Mouse (Mus musculus) intestine, embryonic 15.5 days (tissue): Measurements from ENCODE around the gene Parm1. TPM values are rescaled to one million over a fixed set of nuclear protein-coding genes. Genes with fewer than 3 reads are reported as not detected.

Experiments used
- ATAC-seq: fragments of 200-750 bp; cut with Nextera tagmentation; 2 replicates; pipeline ENCODE4 v1.8.0; 2017; ENCODE audit warnings: moderate TSS enrichment, moderate library complexity
- H3K27ac ChIP-seq: fragments of 300-500 bp; sonication (generic); 2 replicates; pipeline ENCODE4 v1.5.1; 2015; ENCODE audit warnings: mild to moderate bottlenecking, inconsistent platforms
- H3K27me3 ChIP-seq: fragments of 300-500 bp; sonication (generic); replicated peaks from 2 replicates; pipeline ENCODE4 v1.6.1; 2015; ENCODE audit warnings: inconsistent platforms
- H3K36me3 ChIP-seq: fragments of 300-500 bp; sonication (generic); 2 replicates; pipeline ENCODE4 v1.6.1; 2015; ENCODE audit warnings: inconsistent platforms
- H3K4me1 ChIP-seq: fragments of 300-500 bp; sonication (generic); replicated peaks from 2 replicates; pipeline ENCODE4 v1.6.1; 2015; ENCODE audit warnings: inconsistent platforms
- H3K4me2 ChIP-seq: fragments of 300-500 bp; sonication (generic); replicated peaks from 2 replicates; pipeline ENCODE4 v1.6.1; 2015; ENCODE audit warnings: mild to moderate bottlenecking, inconsistent platforms
- H3K4me3 ChIP-seq: fragments of 300-500 bp; sonication (generic); replicated peaks from 2 replicates; pipeline ENCODE4 v1.5.1; 2015; ENCODE audit warnings: inconsistent platforms
- H3K9ac ChIP-seq: fragments of 300-500 bp; sonication (generic); 2 replicates; pipeline ENCODE4 v1.6.1; 2015; ENCODE audit warnings: inconsistent platforms
- H3K9me3 ChIP-seq: fragments of 300-500 bp; sonication (generic); 2 replicates; pipeline ENCODE4 v1.6.1; 2016; ENCODE audit warnings: inconsistent platforms
- WGBS: fragments of 180-500 bp; shearing (Covaris S2); methylation state at CpG from one replicate; pipeline ENCODE4 v1.1.7; 2015; 5-methylcytosine and 5-hydroxymethylcytosine counted together
- polyA plus RNA-seq: library from polyadenylated mRNA; unstranded; fragments of >200 nt; fragmentation: Nextera tagmentation; extraction: Ambion mirVana; gene quantifications from 2 replicates; pipeline ENCODE4 v1.2.1, GENCODE M21; 2015

Gene Parm1
- polyA plus RNA-seq, 1 experiment from 2014 or later = 22.1 TPM

DNA sequence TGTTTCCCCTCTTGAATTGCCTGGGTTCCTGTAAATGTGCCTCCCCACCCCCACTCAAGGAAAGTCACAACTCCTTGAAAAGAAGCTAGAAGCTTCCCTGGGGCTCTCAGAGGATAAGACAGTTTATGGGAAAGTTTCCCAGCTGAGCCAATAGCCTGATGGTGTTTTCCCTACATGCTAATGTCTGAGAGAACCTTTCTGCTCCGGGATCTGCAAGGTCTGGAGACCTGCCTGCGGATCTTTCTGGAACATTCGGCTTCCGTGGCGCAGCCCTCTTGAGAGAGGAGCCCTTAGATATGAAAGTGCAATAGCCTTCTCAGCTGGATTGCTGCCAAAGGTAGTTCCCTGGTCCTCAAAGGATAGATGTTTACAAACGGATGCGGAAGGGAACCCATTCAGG is 1.5 kb downstream of the Parm1 start:
- Histone ChIP-seq H3K4me2 (peak overlapping the region; percentile 94), H3K9me3 (no peaks in the 10 kb centered on the region), H3K36me3 (no peaks in the 10 kb centered on the region), H3K4me1 (peaks cover 15% of the 10 kb centered on the region), H3K27ac (no peak overlapping the region), H3K9ac (peak overlapping the region; percentile 50; the same call in 1 of the 2 replicates), H3K27me3 (no peaks in the 10 kb centered on the region), H3K4me3 (peak overlapping the region; percentile 61)
- ATAC-seq = peak; percentile 61
- WGBS = 5% methylated on average over 7 of the region's 7 CpGs

- H3K4me1 ChIP-seq = peaks cover 15% of the 10 kb centered on the region
- 30% methylated on average over 4 of the region's 4 CpGs for WGBS
- H3K9ac ChIP-seq = peak overlapping the region; percentile 15; the same call in 1 of the 2 replicates
- H3K27me3 ChIP-seq = no peaks in the 10 kb centered on the region
- H3K4me2 ChIP-seq = peak overlapping the region; percentile 94
- H3K4me3 ChIP-seq = peak overlapping the region; percentile 12; the same call in 1 of the 2 replicates
- no peaks in the 10 kb centered on the region for H3K36me3 ChIP-seq
- ATAC-seq = peak; percentile 28; the same call in 1 of the 2 replicates
- H3K9me3 ChIP-seq = no peaks in the 10 kb centered on the region
- H3K27ac ChIP-seq = no peak overlapping the region
Observed at GRCm38 (mm10) chr5:91519521-91519920, 2.1 kb downstream of the Parm1 start.

DNA sequence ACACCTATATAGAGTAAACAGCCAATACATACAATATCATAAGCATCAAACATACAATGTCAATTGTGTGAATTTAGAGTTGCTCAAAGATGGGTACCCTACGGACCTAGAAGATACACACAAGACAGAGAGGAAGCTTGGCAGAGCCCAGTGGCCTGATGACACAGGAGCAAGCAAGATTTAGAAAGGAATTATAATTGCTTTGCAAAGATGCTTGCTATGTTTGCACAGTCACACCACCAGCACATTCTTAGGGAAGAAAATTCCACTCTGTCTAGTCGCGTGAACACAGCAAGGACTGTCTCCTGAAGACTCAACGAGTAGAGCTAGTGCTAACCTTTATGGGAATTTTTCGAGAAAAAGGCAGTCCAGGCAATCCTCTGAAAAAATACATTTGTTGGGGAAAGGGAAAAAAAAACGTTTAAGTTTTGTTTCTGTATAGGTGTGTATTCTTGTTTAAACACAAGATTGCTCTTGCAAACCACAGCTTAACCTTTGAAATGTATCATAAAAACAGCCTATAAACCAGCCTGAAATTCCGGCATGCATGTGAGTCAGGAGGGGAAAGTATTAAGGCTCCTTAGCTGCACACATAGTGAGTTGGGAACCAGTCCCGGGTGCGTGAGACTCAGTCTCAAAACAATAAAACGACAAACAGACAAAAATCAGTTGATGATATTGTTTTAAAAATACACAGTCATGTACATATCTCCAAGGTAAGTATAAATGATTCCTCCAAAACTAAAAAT is 15.5 kb downstream of the Parm1 start:
- no peaks in the 10 kb centered on the region for H3K4me1 ChIP-seq
- H3K9ac ChIP-seq = no peak overlapping the region
- H3K36me3 ChIP-seq = no peaks in the 10 kb centered on the region
- ATAC-seq = peak; percentile 82
- H3K4me2 ChIP-seq = no peak overlapping the region
- no peak overlapping the region for H3K27ac ChIP-seq
- WGBS = 57% methylated on average over 10 of the region's 10 CpGs
- H3K4me3 ChIP-seq = no peak overlapping the region
- no peaks in the 10 kb centered on the region for H3K27me3 ChIP-seq
- H3K9me3 ChIP-seq = no peaks in the 10 kb centered on the region

GRCm38 (mm10) chr5:91559071-91559610 is 41.7 kb downstream of the Parm1 start:
- H3K27ac ChIP-seq = no peak overlapping the region
- no peaks in the 10 kb centered on the region for H3K9me3 ChIP-seq
- H3K4me2 ChIP-seq = no peak overlapping the region
- no peak overlapping the region for H3K4me3 ChIP-seq
- ATAC-seq = no peak
- H3K4me1 ChIP-seq = 0 out of 2 replicates have a peak, but pooled peaks cover 6% of the 10 kb centered on the region
- no peaks in the 10 kb centered on the region for H3K36me3 ChIP-seq
- WGBS = 70% methylated on average over 7 of the region's 7 CpGs
- H3K27me3 ChIP-seq = no peaks in the 10 kb centered on the region
- no peak overlapping the region for H3K9ac ChIP-seq

DNA sequence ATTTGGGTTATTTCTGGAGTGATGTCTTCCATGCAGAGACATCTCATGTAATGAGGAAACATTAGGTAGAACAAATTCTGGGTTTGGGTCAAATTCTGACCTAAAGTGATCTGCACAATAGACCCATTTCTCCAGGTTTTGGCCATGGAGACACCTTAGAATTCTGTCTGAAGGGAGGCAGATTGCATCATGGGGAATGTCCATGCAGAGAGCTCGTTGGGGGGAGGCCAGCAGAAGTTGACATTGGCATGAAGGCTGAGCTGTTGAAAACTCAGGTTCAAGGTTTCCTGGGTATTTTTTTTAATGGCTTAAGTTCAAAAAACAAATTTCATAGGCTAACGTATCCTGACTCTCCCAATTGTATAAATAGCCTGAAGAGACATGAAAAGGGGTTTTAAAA is 42.3 kb downstream of the Parm1 start:
- no peak overlapping the region for H3K4me2 ChIP-seq
- ATAC-seq = no peak
- H3K9me3 ChIP-seq = no peaks in the 10 kb centered on the region
- H3K27me3 ChIP-seq = no peaks in the 10 kb centered on the region
- H3K4me3 ChIP-seq = no peak overlapping the region
- no peak overlapping the region for H3K9ac ChIP-seq
- 0 out of 2 replicates have a peak, but pooled peaks cover 6% of the 10 kb centered on the region for H3K4me1 ChIP-seq
- H3K36me3 ChIP-seq = no peaks in the 10 kb centered on the region
- WGBS = 53% methylated on average over 2 of the region's 2 CpGs
- no peak overlapping the region for H3K27ac ChIP-seq

- Histone ChIP-seq H3K4me3 (no peak overlapping the region), H3K4me2 (no peak overlapping the region), H3K27ac (no peak overlapping the region), H3K4me1 (peaks cover 9% of the 10 kb centered on the region; the same call in 1 of the 2 replicates), H3K9me3 (no peaks in the 10 kb centered on the region), H3K27me3 (no peaks in the 10 kb centered on the region), H3K36me3 (no peaks in the 10 kb centered on the region), H3K9ac (no peak overlapping the region)
- ATAC-seq = no peak
- WGBS = 89% methylated on average over 3 of the region's 3 CpGs
Observed at GRCm38 (mm10) chr5:91561394-91561793, 44.0 kb downstream of the Parm1 start.

GRCm38 (mm10) chr5:91562486-91562885 is 45.1 kb downstream of the Parm1 start:
- Histone ChIP-seq H3K4me3 (no peak overlapping the region), H3K9ac (no peak overlapping the region), H3K4me1 (peaks cover 15% of the 10 kb centered on the region), H3K36me3 (no peaks in the 10 kb centered on the region), H3K27ac (no peak overlapping the region), H3K4me2 (no peak overlapping the region), H3K27me3 (no peaks in the 10 kb centered on the region), H3K9me3 (no peaks in the 10 kb centered on the region)
- 40% methylated on average over 7 of the region's 7 CpGs for WGBS
- ATAC-seq = no peak

DNA sequence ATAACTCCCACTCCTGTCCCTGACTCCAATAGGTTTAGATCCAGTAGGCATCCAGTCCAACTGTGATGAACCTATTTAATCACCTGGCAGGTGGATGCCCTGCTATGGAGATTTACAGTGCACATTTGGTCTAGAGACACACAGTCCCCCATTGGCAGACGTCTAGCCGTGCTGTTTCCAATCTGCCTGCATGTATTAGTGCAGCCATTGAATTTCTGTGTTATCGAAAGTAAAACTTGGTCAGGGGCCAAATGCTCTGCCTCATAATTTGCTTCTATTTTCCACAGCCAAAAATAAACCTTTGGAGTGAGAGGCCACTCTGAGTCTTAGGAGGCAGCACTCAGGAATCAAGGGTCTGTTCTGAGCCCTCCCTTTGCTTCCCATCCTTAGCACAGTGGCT is 46.6 kb downstream of the Parm1 start:
- H3K27me3 ChIP-seq = no peaks in the 10 kb centered on the region
- H3K36me3 ChIP-seq = no peaks in the 10 kb centered on the region
- H3K9me3 ChIP-seq = no peaks in the 10 kb centered on the region
- H3K27ac ChIP-seq = no peak overlapping the region
- H3K4me1 ChIP-seq = peaks cover 13% of the 10 kb centered on the region
- no peak overlapping the region for H3K4me2 ChIP-seq
- H3K9ac ChIP-seq = no peak overlapping the region
- 34% methylated on average over 3 of the region's 3 CpGs for whole genome bisulfite sequencing
- H3K4me3 ChIP-seq = no peak overlapping the region
- no peak for ATAC-seq

GRCm38 (mm10) chr5:91565458-91565857 is 48.0 kb downstream of the Parm1 start:
- no peak overlapping the region for H3K27ac ChIP-seq
- no peak overlapping the region for H3K4me2 ChIP-seq
- H3K9me3 ChIP-seq = no peaks in the 10 kb centered on the region
- no peak overlapping the region for H3K9ac ChIP-seq
- peaks cover 11% of the 10 kb centered on the region for H3K4me1 ChIP-seq
- no peak overlapping the region for H3K4me3 ChIP-seq
- WGBS = 89% methylated on average over 3 of the region's 3 CpGs
- no peaks in the 10 kb centered on the region for H3K27me3 ChIP-seq
- no peaks in the 10 kb centered on the region for H3K36me3 ChIP-seq
- no peak for ATAC-seq

DNA sequence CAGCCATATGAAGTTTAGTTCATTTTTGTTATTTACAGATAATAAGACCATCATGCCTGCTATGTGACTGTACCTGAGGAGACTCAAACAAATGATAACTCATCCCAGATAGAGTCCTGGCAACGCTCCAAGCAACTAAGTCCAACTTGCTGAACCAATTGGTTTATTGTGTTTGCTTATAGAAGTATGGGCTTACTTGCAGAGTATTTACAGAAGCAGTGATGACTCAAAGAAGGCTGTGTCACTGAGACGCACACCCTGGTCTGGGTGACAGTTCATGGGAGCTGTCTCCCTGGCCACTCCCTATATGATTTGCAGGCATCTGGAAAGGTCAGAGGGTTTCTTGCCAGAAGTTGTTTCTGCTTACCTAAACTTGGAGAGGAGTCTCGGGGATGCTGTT is 49.2 kb downstream of the Parm1 start:
- H3K4me1 ChIP-seq = peaks cover 11% of the 10 kb centered on the region
- no peaks in the 10 kb centered on the region for H3K27me3 ChIP-seq
- H3K9ac ChIP-seq = no peak overlapping the region
- no peaks in the 10 kb centered on the region for H3K9me3 ChIP-seq
- no peaks in the 10 kb centered on the region for H3K36me3 ChIP-seq
- 15% methylated on average over 3 of the region's 3 CpGs for WGBS
- ATAC-seq = peak; percentile 93
- no peak overlapping the region for H3K4me3 ChIP-seq
- no peak overlapping the region for H3K4me2 ChIP-seq
- 0 out of 2 replicates have a peak overlapping the region, but pooled peaks have one; percentile 17 for H3K27ac ChIP-seq

DNA sequence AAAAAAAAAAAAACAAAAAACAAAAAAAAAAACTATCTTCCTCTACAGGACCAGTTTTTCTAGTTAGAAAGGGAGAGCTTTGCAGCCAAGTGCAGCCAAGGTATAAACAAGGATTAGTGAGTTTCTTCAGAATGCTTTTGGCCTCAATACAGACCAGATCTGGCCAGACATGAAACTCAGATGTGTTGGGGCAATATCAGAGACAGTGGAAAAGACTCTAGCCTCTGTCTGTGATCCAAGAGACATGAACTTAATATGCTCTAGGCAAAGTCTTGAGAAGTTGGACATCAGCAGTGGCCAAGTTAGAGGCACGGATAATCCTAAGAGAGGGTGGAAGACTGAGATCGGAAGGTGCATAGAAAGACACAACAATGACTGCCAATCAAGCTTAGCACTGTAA is 56.8 kb downstream of the Parm1 start:
- no peak for ATAC-seq
- Histone ChIP-seq H3K27me3 (no peaks in the 10 kb centered on the region), H3K4me2 (no peak overlapping the region), H3K36me3 (no peaks in the 10 kb centered on the region), H3K27ac (no peak overlapping the region), H3K4me1 (no peaks in the 10 kb centered on the region), H3K4me3 (no peak overlapping the region), H3K9me3 (no peaks in the 10 kb centered on the region), H3K9ac (no peak overlapping the region)
- 91% methylated on average over 2 of the region's 2 CpGs for WGBS

- H3K9me3 ChIP-seq = no peaks in the 10 kb centered on the region
- H3K27me3 ChIP-seq = no peaks in the 10 kb centered on the region
- no peak overlapping the region for H3K9ac ChIP-seq
- no peak overlapping the region for H3K4me2 ChIP-seq
- no peaks in the 10 kb centered on the region for H3K4me1 ChIP-seq
- no peaks in the 10 kb centered on the region for H3K36me3 ChIP-seq
- no peak overlapping the region for H3K4me3 ChIP-seq
- 80% methylated on average over 7 of the region's 7 CpGs for WGBS
- no peak for ATAC-seq
- no peak overlapping the region for H3K27ac ChIP-seq
Observed at GRCm38 (mm10) chr5:91578924-91579323, 61.5 kb downstream of the Parm1 start.

DNA sequence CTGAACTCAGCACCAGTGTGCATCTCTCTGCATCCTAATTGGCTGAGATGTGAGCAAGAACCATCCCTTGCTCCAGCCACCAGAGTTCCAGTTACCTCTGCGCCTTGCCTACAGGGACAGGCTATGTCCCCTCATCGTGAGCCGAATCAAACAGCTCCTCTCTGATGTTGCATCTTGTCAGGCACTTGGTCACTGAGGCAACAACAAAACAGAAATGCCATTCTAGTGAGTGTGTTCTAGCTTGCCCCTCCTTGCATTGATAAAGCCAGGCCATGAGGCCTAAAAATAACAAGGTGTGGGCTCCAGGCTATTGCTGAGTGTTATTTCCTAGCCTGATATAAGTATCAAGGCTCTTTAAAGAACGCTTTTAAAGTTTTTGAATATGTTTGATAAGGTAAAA is 64.4 kb downstream of the Parm1 start:
- no peak for ATAC-seq

More for the DNA sequence above, 64.4 kb downstream of the Parm1 start:
- no peak overlapping the region for H3K4me3 ChIP-seq
- H3K9me3 ChIP-seq = no peaks in the 10 kb centered on the region
- no peaks in the 10 kb centered on the region for H3K27me3 ChIP-seq
- 91% methylated on average over 4 of the region's 4 CpGs for WGBS
- no peaks in the 10 kb centered on the region for H3K4me1 ChIP-seq
- no peaks in the 10 kb centered on the region for H3K36me3 ChIP-seq
- H3K4me2 ChIP-seq = no peak overlapping the region
- no peak overlapping the region for H3K27ac ChIP-seq
- H3K9ac ChIP-seq = no peak overlapping the region
